9 mouse cellular contexts compared by ENCODE assay signal in the genomic region with DNA sequence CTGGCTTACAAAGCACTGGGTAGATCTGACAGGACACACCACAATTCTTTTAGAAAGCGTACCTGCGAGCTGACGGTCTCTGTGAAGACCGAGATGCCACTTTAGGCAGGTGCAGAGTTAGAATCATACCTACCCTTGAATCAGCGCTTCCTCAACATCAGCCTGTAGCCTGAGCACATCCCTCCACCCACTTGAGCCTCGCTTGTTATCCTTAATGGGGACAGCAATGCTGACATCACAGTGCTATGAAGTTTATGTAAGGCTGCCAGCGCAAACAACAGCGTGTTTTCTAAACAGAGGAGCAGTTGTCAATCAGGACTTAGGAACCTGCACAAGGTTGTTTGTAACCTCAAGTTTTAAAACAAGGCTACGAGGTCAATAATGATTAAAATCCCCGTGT. TPM values are rescaled to one million over a fixed set of nuclear protein-coding genes. Genes with fewer than 3 reads are reported as not detected.
DNase-seq lines count a peak whose midpoint lies in the region; ATAC-seq and TF ChIP-seq lines count a peak whose summit lies in the region.
"Had no signal": no experiment of that assay in that cellular context is flagged by ENCODE, and none has a peak within 500 bp of the region (broad histone marks: within the 10 kb centered on the region; RNA-seq: fewer than 3 reads in every experiment).

No protein-coding gene starts in this region.

- TF ChIP-seq POLR2A in thymus, adult 2 months (IDR thresholded peaks at IDR 0.05; ENCODE audit: control insufficient read depth, extremely low read depth, insufficient read depth, low read length, poor library complexity), result no peak

- H3K27ac ChIP-seq in embryonic facial prominence, embryonic 13.5 days, result no peak overlapping the region
- no peak overlapping the region for H3K27ac ChIP-seq in hindbrain, embryonic 13.5 days
- H3K27ac ChIP-seq in limb, embryonic 11.5 days (replicated peaks; ENCODE audit: low read depth, low read length), result no peak overlapping the region
- H3K27ac ChIP-seq in midbrain, embryonic 13.5 days, result no peak overlapping the region
- H3K27ac ChIP-seq in thymus, adult 2 months (ENCODE audit: control insufficient read depth, insufficient read depth, low read length), result no peak overlapping the region

- no peaks in the 10 kb centered on the region for H3K27me3 ChIP-seq in embryonic facial prominence, embryonic 13.5 days
- H3K27me3 ChIP-seq in hindbrain, embryonic 13.5 days, result no peaks in the 10 kb centered on the region
- H3K27me3 ChIP-seq in limb, embryonic 11.5 days (ENCODE audit: control insufficient read depth, insufficient read depth, low read length), result no peaks in the 10 kb centered on the region
- no peaks in the 10 kb centered on the region for H3K27me3 ChIP-seq in midbrain, embryonic 13.5 days
- no peaks in the 10 kb centered on the region for H3K27me3 ChIP-seq in thymus, adult 2 months (ENCODE audit: control insufficient read depth, insufficient read depth, low read length)
- H3K27me3 ChIP-seq: Patski had no signal

- peak overlapping the region; percentile 44 for H3K4me3 ChIP-seq in embryonic facial prominence, embryonic 13.5 days
- peak overlapping the region; percentile 47 for H3K4me3 ChIP-seq in hindbrain, embryonic 13.5 days
- H3K4me3 ChIP-seq in limb, embryonic 11.5 days (ENCODE audit: low read depth, low read length), result peak overlapping the region; percentile 42
- H3K4me3 ChIP-seq in midbrain, embryonic 13.5 days (replicated peaks), result peak overlapping the region; percentile 49
- no peak overlapping the region for H3K4me3 ChIP-seq in thymus, adult 2 months (ENCODE audit: control insufficient read depth, insufficient read depth, low read length)

- H3K36me3 ChIP-seq in embryonic facial prominence, embryonic 13.5 days, result no peaks in the 10 kb centered on the region
- H3K36me3 ChIP-seq in hindbrain, embryonic 13.5 days, result no peaks in the 10 kb centered on the region
- H3K36me3 ChIP-seq in limb, embryonic 11.5 days (ENCODE audit: control insufficient read depth, insufficient read depth, low read length), result no peaks in the 10 kb centered on the region
- H3K36me3 ChIP-seq in midbrain, embryonic 13.5 days, result no peaks in the 10 kb centered on the region
- no peaks in the 10 kb centered on the region for H3K36me3 ChIP-seq in thymus, adult 2 months (ENCODE audit: control insufficient read depth, insufficient read depth, low read length)

- ATAC-seq in embryonic facial prominence, embryonic 13.5 days (ENCODE audit: insufficient number of reproducible peaks, insufficient read depth, low FRiP score, low TSS enrichment, low read depth), result no peak
- ATAC-seq in hindbrain, embryonic 13.5 days (ENCODE audit: low FRiP score), result peak; percentile 71; the same call in 1 of the 2 replicates
- no peak for ATAC-seq in limb, embryonic 11.5 days (ENCODE audit: insufficient number of reproducible peaks, low FRiP score, low TSS enrichment, low read depth)
- peak; percentile 58; the same call in 1 of the 2 replicates for ATAC-seq in midbrain, embryonic 13.5 days
- ATAC-seq: Patski had no signal

- H3K9me3 ChIP-seq in embryonic facial prominence, embryonic 13.5 days, result no peaks in the 10 kb centered on the region
- no peaks in the 10 kb centered on the region for H3K9me3 ChIP-seq in hindbrain, embryonic 13.5 days
- H3K9me3 ChIP-seq in limb, embryonic 11.5 days (ENCODE audit: control insufficient read depth, low read length), result no peaks in the 10 kb centered on the region
- no peaks in the 10 kb centered on the region for H3K9me3 ChIP-seq in midbrain, embryonic 13.5 days

- H3K4me1 ChIP-seq in embryonic facial prominence, embryonic 13.5 days, result 0 out of 2 replicates have a peak, but pooled peaks cover 5% of the 10 kb centered on the region
- peaks cover 4% of the 10 kb centered on the region; the same call in 1 of the 2 replicates for H3K4me1 ChIP-seq in hindbrain, embryonic 13.5 days (replicated peaks)
- H3K4me1 ChIP-seq in limb, embryonic 11.5 days (ENCODE audit: control insufficient read depth, insufficient read depth, low read length), result no peaks in the 10 kb centered on the region
- H3K4me1 ChIP-seq in midbrain, embryonic 13.5 days (replicated peaks), result peaks cover 8% of the 10 kb centered on the region; the same call in 1 of the 2 replicates
- no peaks in the 10 kb centered on the region for H3K4me1 ChIP-seq in thymus, adult 2 months (replicated peaks; ENCODE audit: control insufficient read depth, insufficient read depth, low read length)

- TF ChIP-seq CTCF in thymus, adult 2 months (IDR thresholded peaks at IDR 0.05; ENCODE audit: borderline replicate concordance, control insufficient read depth, extremely low read depth, insufficient read depth, low read length, poor library complexity), result no peak

- peak; percentile 28 for DNase-seq in layer of hippocampus, adult 11-12 months (ENCODE audit: low spot score)
- DNase-seq in layer of hippocampus, adult 9-10 months (ENCODE audit: low spot score), result no peak
- DNase-seq in limb, embryonic 11.5 days (ENCODE audit: low spot score), result no peak
- no peak for DNase-seq in urinary bladder, adult 18-20 months (ENCODE audit: low spot score in 2 of 2)
- DNase-seq in thymus, adult 2 months, result no peak

- peak overlapping the region; percentile 70 for H3K9ac ChIP-seq in embryonic facial prominence, embryonic 13.5 days
- H3K9ac ChIP-seq in hindbrain, embryonic 13.5 days, result peak overlapping the region; percentile 70
- H3K9ac ChIP-seq in limb, embryonic 11.5 days (ENCODE audit: low read length), result peak overlapping the region; percentile 64
- peak overlapping the region; percentile 62 for H3K9ac ChIP-seq in midbrain, embryonic 13.5 days (replicated peaks)

- H3K4me2 ChIP-seq in embryonic facial prominence, embryonic 13.5 days, result peak overlapping the region; percentile 69
- peak overlapping the region; percentile 68 for H3K4me2 ChIP-seq in hindbrain, embryonic 13.5 days
- H3K4me2 ChIP-seq in limb, embryonic 11.5 days (ENCODE audit: low read depth, severe bottlenecking), result peak overlapping the region; percentile 69
- peak overlapping the region; percentile 76 for H3K4me2 ChIP-seq in midbrain, embryonic 13.5 days (replicated peaks)

- 18% methylated on average over 10 of the region's 10 CpGs for WGBS in embryonic facial prominence, embryonic 13.5 days
- WGBS in hindbrain, embryonic 13.5 days, result 20% methylated on average over 10 of the region's 10 CpGs
- 21% methylated on average over 10 of the region's 10 CpGs for WGBS in limb, embryonic 11.5 days
- 19% methylated on average over 10 of the region's 10 CpGs for WGBS in midbrain, embryonic 13.5 days
- WGBS in thymus, adult 2 months, result 45% methylated on average over 10 of the region's 10 CpGs

RNA-seq across cellular contexts. Expression of a gene that starts 27.1 kb away (rescaled TPM):
- polyA plus RNA-seq in embryonic facial prominence, embryonic 13.5 days (2015; fragmentation: Nextera tagmentation; extraction: Ambion mirVana), result 174 and 193 TPM in 2 replicates
- 129 and 131 TPM in 2 replicates for polyA plus RNA-seq in hindbrain, embryonic 13.5 days (2015; fragmentation: Nextera tagmentation; extraction: Ambion mirVana)
- 132 and 133 TPM in 2 replicates for polyA plus RNA-seq in limb, embryonic 11.5 days (2014; fragmentation: Nextera tagmentation; extraction: Ambion mirVana)
- 104 TPM in 2 replicates for polyA plus RNA-seq in midbrain, embryonic 13.5 days (2015; fragmentation: Nextera tagmentation; extraction: Ambion mirVana)
- polyA plus RNA-seq in thymus, adult 2 months (2012; rRNA removed), result 292 and 586 TPM in 2 replicates

RNA-seq across cellular contexts. Expression of a gene that starts 31.1 kb away (rescaled TPM):
- polyA plus RNA-seq in embryonic facial prominence, embryonic 13.5 days (2015; fragmentation: Nextera tagmentation; extraction: Ambion mirVana), result 33.9 and 36.0 TPM in 2 replicates
- 15.8 and 16.7 TPM in 2 replicates for polyA plus RNA-seq in hindbrain, embryonic 13.5 days (2015; fragmentation: Nextera tagmentation; extraction: Ambion mirVana)
- 33.1 and 34.0 TPM in 2 replicates for polyA plus RNA-seq in limb, embryonic 11.5 days (2014; fragmentation: Nextera tagmentation; extraction: Ambion mirVana)
- 12.9 and 13.6 TPM in 2 replicates for polyA plus RNA-seq in midbrain, embryonic 13.5 days (2015; fragmentation: Nextera tagmentation; extraction: Ambion mirVana)
- 5.1 and 5.5 TPM in 2 replicates for polyA plus RNA-seq in thymus, adult 2 months (2012; rRNA removed)

Comparison
In these comparisons a context has a peak if more than half of its experiments do, and no peak if none do; other contexts are left out.
1. ATAC-seq: peak in hindbrain, embryonic 13.5 days (single experiment) and midbrain, embryonic 13.5 days (single experiment); none in embryonic facial prominence, embryonic 13.5 days (single experiment) and limb, embryonic 11.5 days (single experiment).
2. Peak in every context shown above with its lines, with median percentiles within 50 percentile points of each other: H3K4me2 ChIP-seq and H3K9ac ChIP-seq.